Mouse (Mus musculus) midbrain, embryonic 12.5 days (tissue): ENCODE measurements around the gene Slc22a18. TPM values are rescaled to one million over a fixed set of nuclear protein-coding genes. Genes with fewer than 3 reads are reported as not detected.

Source experiments
- ATAC-seq: fragments of 200-750 bp; cut with Nextera tagmentation; 2 replicates; pipeline ENCODE4 v1.8.0; 2017; ENCODE audit warnings: low read depth, moderate TSS enrichment, moderate library complexity; ENCODE audit not compliant: low FRiP score
- H3K27ac ChIP-seq: fragments of 300-500 bp; sonication (generic); replicated peaks from 2 replicates; pipeline ENCODE4 v1.5.1; 2016; ENCODE audit warnings: mild to moderate bottlenecking
- H3K27me3 ChIP-seq: fragments of 300-500 bp; sonication (generic); 2 replicates; pipeline ENCODE4 v1.6.1; 2016; ENCODE audit warnings: mild to moderate bottlenecking
- H3K36me3 ChIP-seq: fragments of 300-500 bp; sonication (generic); 2 replicates; pipeline ENCODE4 v1.6.1; 2016
- H3K4me1 ChIP-seq: fragments of 300-500 bp; sonication (generic); 2 replicates; pipeline ENCODE4 v1.6.1; 2016
- H3K4me2 ChIP-seq: fragments of 300-500 bp; sonication (generic); replicated peaks from 2 replicates; pipeline ENCODE4 v1.6.1; 2016; ENCODE audit warnings: mild to moderate bottlenecking, moderate library complexity
- H3K4me3 ChIP-seq: fragments of 300-500 bp; sonication (generic); 2 replicates; pipeline ENCODE4 v1.5.1; 2016; ENCODE audit warnings: mild to moderate bottlenecking
- H3K9ac ChIP-seq: fragments of 300-500 bp; sonication (generic); replicated peaks from 2 replicates; pipeline ENCODE4 v1.6.1; 2016; ENCODE audit warnings: mild to moderate bottlenecking, moderate library complexity
- H3K9me3 ChIP-seq: fragments of 300-500 bp; sonication (generic); 2 replicates; pipeline ENCODE4 v1.6.1; 2016; ENCODE audit warnings: mild to moderate bottlenecking
- WGBS: fragments of 180-500 bp; shearing (Covaris S2); methylation state at CpG from one replicate; pipeline ENCODE4 v1.1.7; 2016; 5-methylcytosine and 5-hydroxymethylcytosine counted together
- polyA plus RNA-seq: library from polyadenylated mRNA; unstranded; fragments of >200 nt; fragmentation: Nextera tagmentation; extraction: Ambion mirVana; gene quantifications from 2 replicates; pipeline ENCODE4 v1.2.1, GENCODE M21; 2016

The Slc22a18 gene
- 0.38 and 0.48 TPM in 2 replicates for polyA plus RNA-seq

DNA sequence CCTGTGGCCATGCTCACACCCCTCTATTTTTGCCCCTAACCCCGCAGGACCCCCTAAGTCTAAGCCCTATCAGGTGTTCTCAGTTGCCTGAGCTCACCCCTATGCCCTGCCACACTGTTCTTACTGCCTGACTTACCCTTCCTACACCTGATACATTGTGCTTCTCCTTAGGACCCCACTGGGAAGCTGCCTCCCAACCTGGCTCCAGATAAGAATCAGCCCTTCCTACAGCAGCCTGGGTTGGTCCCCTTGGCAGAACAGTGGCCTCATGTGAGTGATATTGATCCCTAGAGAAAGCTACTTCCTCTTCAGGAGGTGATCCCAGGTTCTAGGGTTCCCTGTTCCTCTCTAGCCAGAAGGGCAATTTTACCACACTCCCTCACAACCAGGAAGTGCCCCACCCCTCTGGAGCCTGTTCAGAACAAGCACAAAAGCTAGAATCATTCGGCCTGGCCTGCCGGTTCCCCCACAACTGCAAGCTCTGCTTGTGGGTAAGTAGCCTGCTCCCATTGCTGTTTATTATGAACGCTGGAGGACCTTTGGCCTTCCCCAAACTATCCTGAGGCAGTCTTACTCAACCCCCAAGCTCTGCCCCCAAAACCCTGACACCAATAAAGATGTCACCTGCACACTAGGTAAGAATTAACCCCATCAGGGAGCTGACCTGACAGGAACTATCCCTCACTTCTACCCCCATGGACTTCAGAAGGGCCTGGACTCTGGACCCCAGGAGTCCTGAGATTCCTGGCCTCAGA is at the start of gene Slc22a18:
TSS of gene Slc22a18 (plus strand) at position 390 of the 755 bp plus-strand sequence.
- ATAC-seq = no peak
- H3K9me3 ChIP-seq = no peaks in the 10 kb centered on the region
- no peaks in the 10 kb centered on the region for H3K36me3 ChIP-seq
- H3K4me2 ChIP-seq = no peak within 1 kb of the TSS
- peaks cover 20% of the 10 kb centered on the region for H3K27me3 ChIP-seq
- H3K4me3 ChIP-seq = no peak within 1 kb of the TSS
- 59% methylated on average over 4 of the region's 4 CpGs for WGBS
- no peak within 1 kb of the TSS for H3K27ac ChIP-seq
- H3K9ac ChIP-seq = no peak within 1 kb of the TSS
- H3K4me1 ChIP-seq = peaks cover 4% of the 10 kb centered on the region; the same call in 1 of the 2 replicates

- Histone ChIP-seq H3K36me3 (no peaks in the 10 kb centered on the region), H3K9ac (no peak overlapping the region), H3K9me3 (no peaks in the 10 kb centered on the region), H3K4me1 (peaks cover 24% of the 10 kb centered on the region), H3K4me3 (no peak overlapping the region), H3K27ac (peak overlapping the region; percentile 76), H3K4me2 (peak overlapping the region; percentile 24), H3K27me3 (peaks cover 62% of the 10 kb centered on the region)
- peak; percentile 87 for ATAC-seq
- 22% methylated on average over 23 of the region's 23 CpGs for WGBS
These were observed 45.3 kb upstream of the Slc22a18 start for GRCm38 (mm10) chr7:143428142-143428813.

- WGBS = 20% methylated on average over 2 of the region's 2 CpGs
- no peak overlapping the region for H3K4me3 ChIP-seq
- H3K27ac ChIP-seq = peak overlapping the region; percentile 76
- peak overlapping the region; percentile 24 for H3K4me2 ChIP-seq
- H3K36me3 ChIP-seq = no peaks in the 10 kb centered on the region
- peaks cover 61% of the 10 kb centered on the region for H3K27me3 ChIP-seq
- no peak overlapping the region for H3K9ac ChIP-seq
- peaks cover 28% of the 10 kb centered on the region for H3K4me1 ChIP-seq
- ATAC-seq = peak; percentile 64
- H3K9me3 ChIP-seq = no peaks in the 10 kb centered on the region
These were observed 44.6 kb upstream of the Slc22a18 start for GRCm38 (mm10) chr7:143428814-143429499.

DNA sequence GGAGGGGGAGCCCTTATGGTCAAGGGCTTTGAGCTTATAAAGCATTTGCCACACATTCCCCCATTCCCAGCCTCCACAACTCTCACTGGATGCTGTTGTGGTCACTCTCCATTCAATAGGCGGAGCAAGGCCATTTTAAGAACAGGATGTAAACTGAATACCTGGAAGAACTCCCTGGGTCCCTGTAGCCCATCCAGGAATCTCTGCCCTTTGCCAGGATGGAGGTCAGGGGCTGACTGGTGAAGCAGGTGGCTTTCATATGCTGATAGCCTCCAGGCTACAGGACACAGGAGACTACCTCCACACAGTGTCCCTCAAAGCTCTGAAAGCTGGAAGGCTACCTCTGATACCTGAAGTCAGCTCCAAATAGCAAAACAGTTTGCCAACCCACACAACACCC is 40.9 kb upstream of the Slc22a18 start:
- no peaks in the 10 kb centered on the region for H3K9me3 ChIP-seq
- H3K4me1 ChIP-seq = peaks cover 33% of the 10 kb centered on the region
- peaks cover 51% of the 10 kb centered on the region for H3K27me3 ChIP-seq
- no peaks in the 10 kb centered on the region for H3K36me3 ChIP-seq
- no peak overlapping the region for H3K4me3 ChIP-seq
- WGBS = 78% methylated on average over 1 of the region's 1 CpGs
- H3K4me2 ChIP-seq = no peak overlapping the region
- no peak overlapping the region for H3K27ac ChIP-seq
- H3K9ac ChIP-seq = no peak overlapping the region
- ATAC-seq = no peak

- Histone ChIP-seq H3K4me1 (peaks cover 32% of the 10 kb centered on the region), H3K36me3 (no peaks in the 10 kb centered on the region), H3K9ac (no peak overlapping the region), H3K27ac (no peak overlapping the region), H3K27me3 (peaks cover 47% of the 10 kb centered on the region), H3K4me3 (no peak overlapping the region), H3K9me3 (no peaks in the 10 kb centered on the region), H3K4me2 (no peak overlapping the region)
- 64% methylated on average over 7 of the region's 7 CpGs for WGBS
- ATAC-seq = no peak
These were observed 40.2 kb upstream of the Slc22a18 start for GRCm38 (mm10) chr7:143433331-143433730.

- Histone ChIP-seq H3K9ac (peak overlapping the region; percentile 46), H3K27ac (peak overlapping the region; percentile 87), H3K4me2 (peak overlapping the region; percentile 68), H3K4me3 (peak overlapping the region; percentile 43), H3K27me3 (peaks cover 52% of the 10 kb centered on the region), H3K4me1 (peaks cover 31% of the 10 kb centered on the region), H3K9me3 (no peaks in the 10 kb centered on the region), H3K36me3 (no peaks in the 10 kb centered on the region)
- peak; percentile 73 for ATAC-seq
- 16% methylated on average over 18 of the region's 18 CpGs for WGBS
These were observed 36.2 kb upstream of the Slc22a18 start for GRCm38 (mm10) chr7:143437231-143437893.

DNA sequence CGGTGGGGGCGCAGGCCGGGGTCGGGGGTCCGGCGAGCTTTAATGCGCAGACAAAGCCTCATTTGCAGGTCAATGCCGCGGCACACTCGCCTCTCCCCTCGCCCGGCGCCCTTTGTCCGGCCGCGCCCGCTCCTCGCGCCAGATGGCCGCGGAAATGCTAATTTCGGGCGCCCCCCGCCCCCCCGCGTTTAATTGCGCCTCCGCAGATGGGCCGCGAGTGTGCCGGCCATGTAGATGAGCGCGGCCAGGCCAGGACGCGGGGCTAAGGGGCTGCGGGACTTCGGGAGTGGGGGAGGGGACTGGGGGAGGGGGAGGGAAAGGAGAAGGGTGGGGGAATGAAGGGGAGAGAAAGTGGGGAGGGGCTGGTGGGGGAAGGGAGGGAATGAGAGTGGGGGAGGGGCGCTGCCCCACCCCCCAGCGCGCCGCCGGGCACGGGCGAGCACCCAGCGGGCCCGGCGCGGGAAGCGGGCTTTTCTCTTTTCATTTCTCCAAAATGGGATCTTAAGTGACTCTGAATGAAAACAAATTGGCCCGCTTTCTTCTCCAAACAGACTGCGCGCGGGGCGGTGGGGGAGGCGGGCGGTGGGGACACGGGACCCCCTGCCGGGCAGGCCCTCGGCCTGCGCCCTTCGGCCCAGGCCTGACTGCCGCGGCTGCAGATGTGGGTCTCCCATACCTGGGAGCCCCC is 35.5 kb upstream of the Slc22a18 start:
- Histone ChIP-seq H3K27me3 (peaks cover 58% of the 10 kb centered on the region), H3K4me1 (peaks cover 33% of the 10 kb centered on the region), H3K27ac (peak overlapping the region; percentile 87), H3K9me3 (no peaks in the 10 kb centered on the region), H3K36me3 (no peaks in the 10 kb centered on the region), H3K4me3 (peak overlapping the region; percentile 43), H3K9ac (peak overlapping the region; percentile 46), H3K4me2 (peak overlapping the region; percentile 68)
- WGBS = under 1% methylated on average over 59 of the region's 63 CpGs
- peak; percentile 88 for ATAC-seq

DNA sequence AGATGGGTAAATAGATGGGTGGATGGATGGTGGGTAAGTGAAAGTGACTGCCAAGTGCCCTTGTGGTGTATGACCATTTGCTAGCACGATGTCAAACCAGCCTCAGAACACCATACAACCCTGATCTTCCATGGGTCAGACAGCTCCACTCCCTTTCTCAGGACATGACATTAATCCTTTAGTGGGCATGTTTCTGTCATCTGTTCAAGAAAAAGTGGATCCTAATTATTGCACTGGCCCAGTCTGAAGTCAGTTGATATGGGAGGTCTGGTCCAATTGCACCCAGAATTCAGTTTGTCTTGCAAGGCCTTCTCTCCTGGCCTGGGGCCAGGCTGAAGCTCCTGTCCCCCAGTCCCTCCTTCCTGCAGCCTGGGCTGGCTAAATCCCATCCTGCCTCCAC is 34.6 kb upstream of the Slc22a18 start:
- Histone ChIP-seq H3K27me3 (peaks cover 57% of the 10 kb centered on the region), H3K27ac (no peak overlapping the region), H3K4me2 (peak overlapping the region; percentile 68), H3K36me3 (no peaks in the 10 kb centered on the region), H3K9ac (no peak overlapping the region; the same call in 1 of the 2 replicates), H3K4me3 (no peak overlapping the region), H3K4me1 (peaks cover 37% of the 10 kb centered on the region), H3K9me3 (no peaks in the 10 kb centered on the region)
- WGBS = 85% methylated on average over 1 of the region's 1 CpGs
- ATAC-seq = no peak

GRCm38 (mm10) chr7:143444580-143444954 is 29.0 kb upstream of the Slc22a18 start:
- ATAC-seq = no peak; the same call in 1 of the 2 replicates
- Histone ChIP-seq H3K4me2 (peak overlapping the region; percentile 59), H3K27ac (peak overlapping the region; percentile 93), H3K36me3 (no peaks in the 10 kb centered on the region), H3K27me3 (peaks cover 55% of the 10 kb centered on the region), H3K4me1 (peaks cover 48% of the 10 kb centered on the region), H3K4me3 (peak overlapping the region; percentile 37; the same call in 1 of the 2 replicates), H3K9me3 (no peaks in the 10 kb centered on the region), H3K9ac (no peak overlapping the region)
- WGBS = 17% methylated on average over 8 of the region's 8 CpGs

DNA sequence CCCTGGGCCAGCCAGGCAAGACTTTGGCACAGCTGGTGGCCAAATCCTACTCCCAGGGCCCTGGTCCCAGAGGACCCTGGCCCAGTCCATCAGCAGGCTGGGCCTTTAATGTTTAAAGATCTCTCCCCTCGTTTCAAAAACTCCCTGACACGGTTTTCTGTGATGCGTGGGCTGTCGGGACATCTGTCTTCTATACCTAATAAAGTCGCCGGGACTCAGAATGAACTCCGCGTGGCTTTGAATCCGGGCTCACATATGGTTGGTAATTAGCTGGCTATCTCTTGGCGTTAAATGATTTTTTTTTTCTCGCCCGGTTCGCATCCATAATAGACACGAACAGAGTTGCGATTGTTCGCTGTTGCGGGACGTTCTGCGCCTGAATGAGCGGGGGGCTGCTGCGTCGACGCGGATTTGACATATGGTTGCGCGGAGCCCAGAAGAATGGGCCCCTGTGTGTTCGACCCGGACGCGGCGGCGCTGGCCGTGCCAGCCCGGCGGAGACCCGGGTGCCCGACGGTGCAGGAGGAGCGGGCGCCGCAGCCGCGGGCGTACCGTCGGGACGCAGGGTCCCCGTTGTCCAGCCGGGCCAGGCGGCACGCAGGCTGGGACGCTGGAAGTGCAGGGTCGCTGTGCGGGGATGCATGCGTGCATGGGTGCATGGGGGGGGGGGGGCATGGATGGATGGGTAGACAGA is 28.4 kb upstream of the Slc22a18 start:
- Histone ChIP-seq H3K36me3 (no peaks in the 10 kb centered on the region), H3K4me3 (peak overlapping the region; percentile 37), H3K9ac (peak overlapping the region; percentile 61), H3K4me2 (peak overlapping the region; percentile 59), H3K27me3 (peaks cover 54% of the 10 kb centered on the region), H3K9me3 (no peaks in the 10 kb centered on the region), H3K4me1 (peaks cover 48% of the 10 kb centered on the region), H3K27ac (peak overlapping the region; percentile 93)
- WGBS = 1% methylated on average over 55 of the region's 55 CpGs
- peak; percentile 57 for ATAC-seq
